Mouse (Mus musculus): Measurements from ENCODE around the gene C1qtnf6.

DNA sequence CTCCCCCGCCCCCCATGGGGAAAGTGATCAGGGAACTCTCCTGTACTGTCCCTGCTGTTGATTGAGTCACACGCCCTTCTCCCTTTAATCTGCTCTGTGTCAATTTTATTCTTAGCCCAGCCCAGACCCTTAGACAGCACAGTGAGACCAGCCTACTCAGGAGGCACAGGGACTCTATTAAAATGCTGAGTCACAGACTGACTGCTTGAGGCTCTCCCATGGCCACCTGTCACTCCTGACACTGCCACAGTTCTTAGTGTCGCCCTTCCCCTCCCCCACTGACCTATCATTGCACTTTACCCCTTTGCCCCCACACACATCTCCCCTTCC, 17.1 kb upstream of the C1qtnf6 start:
- TF ChIP-seq CTCF (IDR thresholded peaks at IDR 0.05; ENCODE audit: low read depth, low read length) (no peak), GATA1 (IDR thresholded peaks at IDR 0.05; ENCODE audit: borderline replicate concordance, low read length) (no peak), GATA2 (IDR thresholded peaks at IDR 0.05; ENCODE audit: borderline replicate concordance, low read depth, low read length) (no peak), POLR2AphosphoS5 (IDR thresholded peaks at IDR 0.05; ENCODE audit: insufficient replicate concordance, low read depth, low read length) (no peak), TAL1 (conservative IDR thresholded peaks at IDR 0.05; ENCODE audit: low read depth, low read length) (no peak)

All from G1E (cell line).